Mouse (Mus musculus): Measurements from ENCODE around the gene Gm9999. TPM values are rescaled to one million over a fixed set of nuclear protein-coding genes. Genes with fewer than 3 reads are reported as not detected.

The Gm9999 gene
- not detected in 2 replicates for polyA plus RNA-seq (2012; rRNA removed)
- polyA plus RNA-seq (2014; fragmentation: Nextera tagmentation; extraction: Ambion mirVana), result not detected in 2 replicates

GRCm38 (mm10) chr7:46983280-46983679 lies at the start of gene Gm9999:
Gene Gm9999 (plus strand): TSS chr7:46983580.
- Histone ChIP-seq H3K27ac (no peak within 1 kb of the TSS), H3K4me2 (ENCODE audit: low read depth) (no peak within 1 kb of the TSS), H3K4me1 (replicated peaks; ENCODE audit: control insufficient read depth in 2 of 2, insufficient read depth in 2 of 2, low read length in 1 of 2) (no peaks in the 10 kb centered on the region), H3K36me3 (replicated peaks; ENCODE audit: control insufficient read depth, insufficient read depth, low read depth) (no peaks in the 10 kb centered on the region), H3K9ac (replicated peaks) (no peak within 1 kb of the TSS), H3K4me3 (ENCODE audit: insufficient read depth in 1 of 2, low read depth in 2 of 2, low read length in 2 of 2) (no peak within 1 kb of the TSS), H3K9me3 (ENCODE audit: control insufficient read depth, low read length) (no peaks in the 10 kb centered on the region), H3K27me3 (ENCODE audit: control insufficient read depth, insufficient read depth, low read length) (no peaks in the 10 kb centered on the region)
- no peak for ATAC-seq (ENCODE audit: insufficient read depth)
- no peak for TF ChIP-seq EP300 (IDR thresholded peaks at IDR 0.05; ENCODE audit: low read depth)
- no peak for TF ChIP-seq CTCF (IDR thresholded peaks at IDR 0.05; ENCODE audit: low read depth)
- WGBS (ENCODE audit: insufficient replicate concordance), result 65% methylated on average over 3 of the region's 3 CpGs
- DNase-seq (ENCODE audit: low read depth in 3 of 3, low spot score in 3 of 3), result no peak

- DNase-seq (ENCODE audit: low read depth in 3 of 3, low spot score in 3 of 3) (no peak), ATAC-seq (ENCODE audit: insufficient read depth) (no peak)
- 64% methylated on average over 8 of the region's 8 CpGs for WGBS (ENCODE audit: insufficient replicate concordance)
- no peak overlapping the region for H3K4me2 ChIP-seq (ENCODE audit: low read depth)
- H3K9me3 ChIP-seq (ENCODE audit: control insufficient read depth, low read length), result no peaks in the 10 kb centered on the region
- H3K9ac ChIP-seq (replicated peaks), result no peak overlapping the region
- H3K4me1 ChIP-seq (replicated peaks; ENCODE audit: control insufficient read depth in 2 of 2, insufficient read depth in 2 of 2, low read length in 1 of 2), result no peaks in the 10 kb centered on the region
- no peak overlapping the region for H3K27ac ChIP-seq
- H3K27me3 ChIP-seq (ENCODE audit: control insufficient read depth, insufficient read depth, low read length), result no peaks in the 10 kb centered on the region
- TF ChIP-seq EP300 (IDR thresholded peaks at IDR 0.05; ENCODE audit: low read depth) (no peak), CTCF (IDR thresholded peaks at IDR 0.05; ENCODE audit: low read depth) (no peak)
- H3K4me3 ChIP-seq (ENCODE audit: insufficient read depth in 1 of 2, low read depth in 2 of 2, low read length in 2 of 2), result no peak overlapping the region
- H3K36me3 ChIP-seq (replicated peaks; ENCODE audit: control insufficient read depth, insufficient read depth, low read depth), result peaks cover 14% of the 10 kb centered on the region
These were observed 48.6 kb upstream of the Gm9999 start for GRCm38 (mm10) chr7:46934788-46935187.

GRCm38 (mm10) chr7:46935847-46936246 lies 47.5 kb upstream of the Gm9999 start:
- DNase-seq (ENCODE audit: low read depth in 3 of 3, low spot score in 3 of 3) (no peak), ATAC-seq (ENCODE audit: insufficient read depth) (no peak)
- Histone ChIP-seq H3K4me2 (ENCODE audit: low read depth) (no peak overlapping the region), H3K27ac (no peak overlapping the region), H3K9me3 (ENCODE audit: control insufficient read depth, low read length) (no peaks in the 10 kb centered on the region), H3K4me3 (ENCODE audit: insufficient read depth in 1 of 2, low read depth in 2 of 2, low read length in 2 of 2) (no peak overlapping the region), H3K4me1 (replicated peaks; ENCODE audit: control insufficient read depth in 2 of 2, insufficient read depth in 2 of 2, low read length in 1 of 2) (no peaks in the 10 kb centered on the region), H3K27me3 (ENCODE audit: control insufficient read depth, insufficient read depth, low read length) (no peaks in the 10 kb centered on the region), H3K36me3 (replicated peaks; ENCODE audit: control insufficient read depth, insufficient read depth, low read depth) (peaks cover 9% of the 10 kb centered on the region), H3K9ac (replicated peaks) (no peak overlapping the region)
- TF ChIP-seq CTCF (IDR thresholded peaks at IDR 0.05; ENCODE audit: low read depth), result peak; percentile 66
- no peak for TF ChIP-seq EP300 (IDR thresholded peaks at IDR 0.05; ENCODE audit: low read depth)
- WGBS (ENCODE audit: insufficient replicate concordance), result 57% methylated on average over 4 of the region's 4 CpGs

- Histone ChIP-seq H3K9me3 (ENCODE audit: control insufficient read depth, low read length) (no peaks in the 10 kb centered on the region), H3K27me3 (ENCODE audit: control insufficient read depth, insufficient read depth, low read length) (no peaks in the 10 kb centered on the region; the same call in 1 of the 2 replicates), H3K4me2 (ENCODE audit: low read depth) (peak within 1 kb of the TSS; percentile 93), H3K9ac (replicated peaks) (peak within 1 kb of the TSS; percentile 93), H3K4me1 (replicated peaks; ENCODE audit: control insufficient read depth in 2 of 2, insufficient read depth in 2 of 2, low read length in 1 of 2) (peaks cover 10% of the 10 kb centered on the region in 2 experiments), H3K36me3 (replicated peaks; ENCODE audit: control insufficient read depth, insufficient read depth, low read depth) (peaks cover 8% of the 10 kb centered on the region), H3K27ac (peak within 1 kb of the TSS; percentile 56), H3K4me3 (ENCODE audit: insufficient read depth in 1 of 2, low read depth in 2 of 2, low read length in 2 of 2) (peak within 1 kb of the TSS; percentile 75 to 96)
- ATAC-seq (ENCODE audit: insufficient read depth) (peak; percentile 97), DNase-seq (ENCODE audit: low read depth in 3 of 3, low spot score in 3 of 3) (peak; percentile 91 to 92 (median 91))
- TF ChIP-seq EP300 (IDR thresholded peaks at IDR 0.05; ENCODE audit: low read depth) (no peak), CTCF (IDR thresholded peaks at IDR 0.05; ENCODE audit: low read depth) (peak; percentile 48)
- WGBS (ENCODE audit: insufficient replicate concordance), result under 1% methylated on average over 51 of the region's 51 CpGs
These were observed 25.3 kb upstream of the Gm9999 start, which contains the start of gene Uevld for GRCm38 (mm10) chr7:46957831-46958691. Gene Uevld (minus strand): TSS chr7:46958527.

- Histone ChIP-seq H3K27me3 (ENCODE audit: control insufficient read depth, insufficient read depth, low read length) (no peaks in the 10 kb centered on the region; the same call in 1 of the 2 replicates), H3K36me3 (replicated peaks; ENCODE audit: control insufficient read depth, insufficient read depth, low read depth) (peaks cover 5% of the 10 kb centered on the region), H3K27ac (no peak overlapping the region), H3K4me1 (replicated peaks; ENCODE audit: control insufficient read depth in 2 of 2, insufficient read depth in 2 of 2, low read length in 1 of 2) (peaks cover 12 to 13% of the 10 kb centered on the region in 2 experiments), H3K9me3 (ENCODE audit: control insufficient read depth, low read length) (no peaks in the 10 kb centered on the region), H3K4me2 (ENCODE audit: low read depth) (peak overlapping the region; percentile 93), H3K9ac (replicated peaks) (peak overlapping the region; percentile 42), H3K4me3 (ENCODE audit: insufficient read depth in 1 of 2, low read depth in 2 of 2, low read length in 2 of 2) (peak overlapping the region in 1 of 2 experiments; percentile 96; a peak in 2 of 4 replicates)
- WGBS (ENCODE audit: insufficient replicate concordance), result 14% methylated on average over 9 of the region's 9 CpGs
- ATAC-seq (ENCODE audit: insufficient read depth) (peak; percentile 24; the same call in 1 of the 2 replicates), DNase-seq (ENCODE audit: low read depth in 3 of 3, low spot score in 3 of 3) (no peak)
- TF ChIP-seq CTCF (IDR thresholded peaks at IDR 0.05; ENCODE audit: low read depth), result no peak
- no peak for TF ChIP-seq EP300 (IDR thresholded peaks at IDR 0.05; ENCODE audit: low read depth)
These were observed 24.5 kb upstream of the Gm9999 start for GRCm38 (mm10) chr7:46958853-46959252.

Measured in liver, embryonic 14.5 days (tissue).